21 mouse cellular contexts compared by ENCODE assay signal in the genomic region with DNA sequence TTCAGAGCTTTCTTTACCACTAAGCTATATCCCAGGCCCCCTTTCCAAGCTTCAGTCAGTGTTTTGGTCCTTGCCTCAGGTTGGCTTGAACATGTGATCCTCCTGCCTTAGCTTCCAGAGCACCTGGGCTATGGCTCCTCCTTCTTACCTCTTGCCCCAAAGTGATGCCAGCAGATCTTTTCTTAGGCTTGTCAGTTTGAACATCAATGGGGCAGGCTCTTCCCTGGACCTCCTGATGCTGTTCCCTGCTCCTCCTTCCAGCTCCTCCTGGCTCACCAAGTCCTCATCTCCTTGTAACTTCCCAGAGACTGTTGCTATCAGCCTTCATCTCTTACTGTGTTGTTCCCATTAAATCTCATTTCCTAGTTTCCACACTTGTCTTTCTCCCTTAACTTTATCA.
DNase-seq lines count a peak whose midpoint lies in the region; ATAC-seq and TF ChIP-seq lines count a peak whose summit lies in the region.
"Had no signal": no experiment of that assay in that cellular context is flagged by ENCODE, and none has a peak within 500 bp of the region (broad histone marks: within the 10 kb centered on the region; RNA-seq: fewer than 3 reads in every experiment).

No protein-coding gene starts in this region.

- ATAC-seq in hindbrain, postnatal 0 days, result no peak
- ATAC-seq: activated CD4-positive, CD25-positive, alpha-beta regulatory T cell, adult 4 months; CD4-positive, CD25-positive, alpha-beta regulatory T cell, adult 4 months; Patski had no signal

- H3K4me2 ChIP-seq in hindbrain, postnatal 0 days (ENCODE audit: low read depth, low read length), result no peak overlapping the region

- no peak overlapping the region for H3K4me3 ChIP-seq in heart, embryonic 10.5 days
- H3K4me3 ChIP-seq in hindbrain, embryonic 10.5 days, result no peak overlapping the region
- no peak overlapping the region for H3K4me3 ChIP-seq in hindbrain, postnatal 0 days (ENCODE audit: low read length)

- no peak for TF ChIP-seq CTCF in hindbrain, postnatal 0 days (IDR thresholded peaks at IDR 0.05; ENCODE audit: low read depth)

- H3K4me1 ChIP-seq in heart, embryonic 10.5 days, result peaks cover 36% of the 10 kb centered on the region
- peaks cover 82% of the 10 kb centered on the region for H3K4me1 ChIP-seq in hindbrain, embryonic 10.5 days (replicated peaks)
- peaks cover 7% of the 10 kb centered on the region for H3K4me1 ChIP-seq in hindbrain, postnatal 0 days (ENCODE audit: insufficient read depth, low read length)

- intact Hi-C loops in heart, postnatal 14 days (cut with DNase I), result no loop called here

- no peaks in the 10 kb centered on the region for H3K9me3 ChIP-seq in heart, embryonic 10.5 days
- no peaks in the 10 kb centered on the region for H3K9me3 ChIP-seq in hindbrain, embryonic 10.5 days
- H3K9me3 ChIP-seq in hindbrain, postnatal 0 days (ENCODE audit: low read length), result no peaks in the 10 kb centered on the region

- no peak overlapping the region for H3K9ac ChIP-seq in hindbrain, postnatal 0 days (replicated peaks; ENCODE audit: low read length)

- peaks cover 7% of the 10 kb centered on the region for H3K27me3 ChIP-seq in heart, embryonic 10.5 days (ENCODE audit: insufficient read depth, poor library complexity, severe bottlenecking)
- H3K27me3 ChIP-seq in hindbrain, embryonic 10.5 days (ENCODE audit: insufficient read depth, poor library complexity, severe bottlenecking), result peaks cover 26% of the 10 kb centered on the region
- no peaks in the 10 kb centered on the region for H3K27me3 ChIP-seq in hindbrain, postnatal 0 days (ENCODE audit: insufficient read depth, low read length)
- H3K27me3 ChIP-seq: CH12.LX had no signal

- H3K36me3 ChIP-seq in heart, embryonic 10.5 days, result no peaks in the 10 kb centered on the region
- no peaks in the 10 kb centered on the region for H3K36me3 ChIP-seq in hindbrain, embryonic 10.5 days
- H3K36me3 ChIP-seq in hindbrain, postnatal 0 days (ENCODE audit: insufficient read depth, low read length), result no peaks in the 10 kb centered on the region
- H3K36me3 ChIP-seq: G1E had no signal

- peak; percentile 86 for DNase-seq in heart, adult 11 months
- no peak for DNase-seq in heart, postnatal 14 days
- DNase-seq in heart, embryonic 10.5 days (ENCODE audit: low spot score), result peak; percentile 61
- DNase-seq in heart, postnatal 4 days, result no peak
- no peak for DNase-seq in hindbrain, embryonic 10.5 days (ENCODE audit: low spot score)
- DNase-seq in hindbrain, postnatal 0 days (ENCODE audit: low spot score), result no peak
- DNase-seq: adrenal gland, adult 2 months; adrenal gland, adult 8-10 months; adrenal gland, postnatal 10 days; adrenal gland, postnatal 14 days; adrenal gland, postnatal 25 days; adrenal gland, postnatal 36 days; B cell, adult 2 months; cerebellum, adult 11 months; cerebellum, adult 11-12 months; cerebellum, adult 18-20 months had no signal

- no peak overlapping the region for H3K27ac ChIP-seq in heart, embryonic 10.5 days
- H3K27ac ChIP-seq in hindbrain, embryonic 10.5 days, result 0 out of 2 replicates have a peak overlapping the region, but pooled peaks have one; percentile 3
- H3K27ac ChIP-seq in hindbrain, postnatal 0 days, result no peak overlapping the region

Comparison
In these comparisons a context has a peak if more than half of its experiments do, and no peak if none do; other contexts are left out.
1. DNase-seq: peak in heart, adult 11 months (single experiment) and heart, embryonic 10.5 days (single experiment); none in heart, postnatal 14 days (0 of 2), heart, postnatal 4 days (single experiment), hindbrain, embryonic 10.5 days (single experiment) and hindbrain, postnatal 0 days (single experiment).